Mouse (Mus musculus): ENCODE measurements around the gene Hsf5. TPM values are rescaled to one million over a fixed set of nuclear protein-coding genes. Genes with fewer than 3 reads are reported as not detected.
A peak's percentile ranks its signal among the peaks of the same experiment; 100 is the strongest.

Gene Hsf5
- total and polyA plus RNA-seq, 3 experiments: 0.02 to 0.05 TPM; not detected in 1

GRCm38 (mm10) chr11:87613972-87614371, 3.0 kb upstream of the Hsf5 start:
- WGBS: 84% methylated on average over 7 of the region's 7 CpGs
- H3K27ac ChIP-seq: no peak overlapping the region
- no peaks in the 10 kb centered on the region for H3K27me3 ChIP-seq (ENCODE audit: control insufficient read depth, insufficient read depth, low read length)
- H3K9ac ChIP-seq (ENCODE audit: low read depth, low read length): no peak overlapping the region
- H3K79me2 ChIP-seq (replicated peaks; ENCODE audit: control insufficient read depth, insufficient read depth, low read length): no peaks in the 10 kb centered on the region; the same call in 1 of the 2 replicates
- H3K36me3 ChIP-seq (ENCODE audit: control insufficient read depth, insufficient read depth, low read length): no peaks in the 10 kb centered on the region; the same call in none of the 2 replicates
- no peak overlapping the region for H3K4me3 ChIP-seq
- intact Hi-C loops (cut with DNase I): no loop called here
- H3K4me1 ChIP-seq (ENCODE audit: control insufficient read depth, insufficient read depth, low read length): no peaks in the 10 kb centered on the region
- TF ChIP-seq EP300 (IDR thresholded peaks at IDR 0.05; ENCODE audit: insufficient read depth, low read depth, low read length): no peak
- no peak for TF ChIP-seq POLR2A (IDR thresholded peaks at IDR 0.05; ENCODE audit: insufficient read depth, low read depth, low read length)
- no peak for TF ChIP-seq CTCF (IDR thresholded peaks at IDR 0.05)
- no peak for DNase-seq

GRCm38 (mm10) chr11:87615551-87615950, 1.4 kb upstream of the Hsf5 start:
- no peaks in the 10 kb centered on the region; the same call in 1 of the 2 replicates for H3K79me2 ChIP-seq (replicated peaks; ENCODE audit: control insufficient read depth, insufficient read depth, low read length)
- TF ChIP-seq POLR2A (IDR thresholded peaks at IDR 0.05; ENCODE audit: insufficient read depth, low read depth, low read length): no peak
- TF ChIP-seq CTCF (IDR thresholded peaks at IDR 0.05): no peak
- TF ChIP-seq EP300 (IDR thresholded peaks at IDR 0.05; ENCODE audit: insufficient read depth, low read depth, low read length): no peak
- no peak overlapping the region for H3K9ac ChIP-seq (ENCODE audit: low read depth, low read length)
- H3K27ac ChIP-seq: no peak overlapping the region
- 89% methylated on average over 5 of the region's 5 CpGs for WGBS
- no peaks in the 10 kb centered on the region for H3K27me3 ChIP-seq (ENCODE audit: control insufficient read depth, insufficient read depth, low read length)
- intact Hi-C loops (cut with DNase I): no loop called here
- DNase-seq: no peak
- H3K4me3 ChIP-seq: no peak overlapping the region
- H3K36me3 ChIP-seq (ENCODE audit: control insufficient read depth, insufficient read depth, low read length): no peaks in the 10 kb centered on the region; the same call in none of the 2 replicates
- no peaks in the 10 kb centered on the region for H3K4me1 ChIP-seq (ENCODE audit: control insufficient read depth, insufficient read depth, low read length)

DNA sequence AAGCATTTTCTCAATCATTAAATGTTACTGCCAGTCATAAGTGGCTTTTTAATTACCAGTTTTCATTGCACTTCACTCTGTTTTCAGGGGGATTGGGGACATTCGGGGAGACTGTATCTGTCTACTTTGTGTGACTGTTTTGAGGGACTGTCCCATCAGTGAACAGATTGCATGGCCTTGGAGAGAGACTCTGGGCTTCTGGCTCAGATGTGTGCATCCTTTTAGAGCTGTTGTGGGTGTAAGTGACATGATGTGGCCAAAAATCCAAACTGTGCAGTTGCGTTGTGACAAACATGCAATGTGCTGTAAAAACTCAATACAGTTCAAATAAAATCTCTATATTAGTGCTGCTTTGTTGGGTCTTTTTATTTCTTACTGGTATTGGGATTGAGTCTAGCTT, 1.0 kb upstream of the Hsf5 start:
- Histone ChIP-seq H3K36me3 (ENCODE audit: control insufficient read depth, insufficient read depth, low read length) (no peaks in the 10 kb centered on the region; the same call in none of the 2 replicates), H3K9ac (ENCODE audit: low read depth, low read length) (no peak overlapping the region), H3K27ac (no peak overlapping the region), H3K4me1 (ENCODE audit: control insufficient read depth, insufficient read depth, low read length) (no peaks in the 10 kb centered on the region), H3K27me3 (ENCODE audit: control insufficient read depth, insufficient read depth, low read length) (no peaks in the 10 kb centered on the region), H3K79me2 (replicated peaks; ENCODE audit: control insufficient read depth, insufficient read depth, low read length) (no peaks in the 10 kb centered on the region; the same call in 1 of the 2 replicates), H3K4me3 (no peak overlapping the region)
- intact Hi-C loops (cut with DNase I): no loop called here
- TF ChIP-seq EP300 (IDR thresholded peaks at IDR 0.05; ENCODE audit: insufficient read depth, low read depth, low read length) (no peak), POLR2A (IDR thresholded peaks at IDR 0.05; ENCODE audit: insufficient read depth, low read depth, low read length) (no peak), CTCF (IDR thresholded peaks at IDR 0.05) (no peak)
- 98% methylated on average over 2 of the region's 2 CpGs for WGBS
- no peak for DNase-seq

GRCm38 (mm10) chr11:87617606-87618005, 642 bp downstream of the Hsf5 start:
- no peaks in the 10 kb centered on the region for H3K27me3 ChIP-seq (ENCODE audit: control insufficient read depth, insufficient read depth, low read length)
- no peaks in the 10 kb centered on the region; the same call in none of the 2 replicates for H3K36me3 ChIP-seq (ENCODE audit: control insufficient read depth, insufficient read depth, low read length)
- no peak for TF ChIP-seq POLR2A (IDR thresholded peaks at IDR 0.05; ENCODE audit: insufficient read depth, low read depth, low read length)
- TF ChIP-seq EP300 (IDR thresholded peaks at IDR 0.05; ENCODE audit: insufficient read depth, low read depth, low read length): no peak
- no peak for TF ChIP-seq CTCF (IDR thresholded peaks at IDR 0.05)
- no peak overlapping the region for H3K4me3 ChIP-seq
- WGBS: 94% methylated on average over 32 of the region's 32 CpGs
- intact Hi-C loops (cut with DNase I): no loop called here
- H3K4me1 ChIP-seq (ENCODE audit: control insufficient read depth, insufficient read depth, low read length): no peaks in the 10 kb centered on the region
- no peak overlapping the region for H3K9ac ChIP-seq (ENCODE audit: low read depth, low read length)
- no peak for DNase-seq
- no peak overlapping the region for H3K27ac ChIP-seq
- H3K79me2 ChIP-seq (replicated peaks; ENCODE audit: control insufficient read depth, insufficient read depth, low read length): no peaks in the 10 kb centered on the region; the same call in 1 of the 2 replicates

DNA sequence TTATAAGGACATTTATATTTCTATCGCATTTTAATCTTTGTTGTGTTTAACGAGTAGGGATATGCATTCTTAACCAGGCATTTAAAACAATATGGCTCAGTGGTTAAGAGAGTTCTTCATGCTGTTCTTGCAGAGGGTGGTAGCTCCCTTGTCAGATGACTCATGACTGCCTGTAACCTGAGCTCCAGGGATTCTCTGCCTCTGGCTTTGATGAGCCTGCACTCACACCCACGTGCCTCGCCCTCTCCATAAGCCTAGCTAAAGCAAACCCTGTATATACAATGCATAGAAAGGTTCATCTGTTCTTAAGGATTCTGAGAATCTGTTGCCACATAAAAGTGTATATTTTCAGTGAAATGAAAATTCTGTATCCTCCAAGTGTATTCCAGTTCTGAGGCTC, 6.2 kb downstream of the Hsf5 start:
- TF ChIP-seq CTCF (IDR thresholded peaks at IDR 0.05): no peak
- no peak for TF ChIP-seq EP300 (IDR thresholded peaks at IDR 0.05; ENCODE audit: insufficient read depth, low read depth, low read length)
- no peak for TF ChIP-seq POLR2A (IDR thresholded peaks at IDR 0.05; ENCODE audit: insufficient read depth, low read depth, low read length)
- Histone ChIP-seq H3K27ac (no peak overlapping the region), H3K4me3 (no peak overlapping the region), H3K36me3 (ENCODE audit: control insufficient read depth, insufficient read depth, low read length) (no peaks in the 10 kb centered on the region; the same call in 1 of the 2 replicates), H3K4me1 (ENCODE audit: control insufficient read depth, insufficient read depth, low read length) (no peaks in the 10 kb centered on the region), H3K9ac (ENCODE audit: low read depth, low read length) (no peak overlapping the region), H3K79me2 (replicated peaks; ENCODE audit: control insufficient read depth, insufficient read depth, low read length) (no peaks in the 10 kb centered on the region), H3K27me3 (ENCODE audit: control insufficient read depth, insufficient read depth, low read length) (no peaks in the 10 kb centered on the region)
- 80% methylated on average over 4 of the region's 4 CpGs for WGBS
- DNase-seq: no peak
- intact Hi-C loops (cut with DNase I): no loop called here

- no peak overlapping the region for H3K4me3 ChIP-seq
- no peak overlapping the region for H3K27ac ChIP-seq
- no peaks in the 10 kb centered on the region for H3K36me3 ChIP-seq (ENCODE audit: control insufficient read depth, insufficient read depth, low read length)
- intact Hi-C loops (cut with DNase I): no loop called here
- no peaks in the 10 kb centered on the region for H3K27me3 ChIP-seq (ENCODE audit: control insufficient read depth, insufficient read depth, low read length)
- DNase-seq: no peak
- H3K9ac ChIP-seq (ENCODE audit: low read depth, low read length): no peak overlapping the region
- 13% methylated on average over 10 of the region's 10 CpGs for WGBS
- no peaks in the 10 kb centered on the region for H3K79me2 ChIP-seq (replicated peaks; ENCODE audit: control insufficient read depth, insufficient read depth, low read length)
- H3K4me1 ChIP-seq (ENCODE audit: control insufficient read depth, insufficient read depth, low read length): no peaks in the 10 kb centered on the region
- TF ChIP-seq CTCF (IDR thresholded peaks at IDR 0.05): peak; percentile 78
- TF ChIP-seq EP300 (IDR thresholded peaks at IDR 0.05; ENCODE audit: insufficient read depth, low read depth, low read length): no peak
- no peak for TF ChIP-seq POLR2A (IDR thresholded peaks at IDR 0.05; ENCODE audit: insufficient read depth, low read depth, low read length)
These were observed 12.9 kb downstream of the Hsf5 start for GRCm38 (mm10) chr11:87629859-87630258.
